Mouse (Mus musculus) spleen, adult 2 months (tissue): ENCODE results near the gene Zbtb9.

ENCODE experiments used
- CTCF ChIP-seq: fragments of 200-500 bp; IDR thresholded peaks from 2 replicates; pipeline ENCODE4 v1.5.1; 2011; ENCODE audit warnings: mild to moderate bottlenecking, inconsistent platforms; ENCODE audit not compliant: insufficient read depth, insufficient read length, insufficient replicate concordance; ENCODE audit errors: extremely low read depth
- POLR2A ChIP-seq: fragments of 200-500 bp; IDR thresholded peaks from 2 replicates; pipeline ENCODE4 v1.6.1; 2011; ENCODE audit warnings: low read depth, low read length, inconsistent platforms

DNA sequence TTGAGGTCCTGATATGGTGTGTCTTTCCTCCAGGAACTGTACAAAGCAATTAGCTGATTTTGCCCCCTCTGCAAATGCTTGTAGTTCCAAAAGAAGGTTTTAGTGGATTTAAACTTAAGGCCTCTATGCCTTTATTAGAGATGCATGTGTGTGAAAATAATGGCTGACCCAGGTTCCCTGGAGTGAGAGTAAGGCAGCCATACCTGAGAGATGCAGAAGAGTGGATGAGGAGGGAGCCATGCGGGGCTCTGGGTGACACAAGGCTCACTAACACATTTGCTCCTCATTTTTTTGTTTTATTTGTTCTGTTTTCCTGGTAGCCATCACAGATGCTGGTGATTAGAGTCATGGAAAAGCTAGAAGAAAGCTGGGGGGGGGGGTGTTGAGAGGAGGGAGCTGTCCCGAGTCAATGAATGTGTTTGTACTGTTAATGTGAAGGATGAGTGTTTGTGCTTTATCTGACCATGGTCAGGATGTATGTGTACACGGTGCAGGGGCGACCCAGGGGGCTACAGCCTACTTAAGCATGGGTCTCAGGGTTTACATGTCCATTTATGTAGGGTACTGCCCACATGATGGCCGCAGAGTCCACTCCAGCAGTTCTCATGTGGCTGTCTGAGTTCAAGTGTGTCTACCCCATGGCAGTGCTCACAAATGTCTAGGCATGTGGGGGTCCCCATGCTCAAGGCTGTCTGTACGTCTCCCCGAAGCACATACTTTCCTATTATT, 22.2 kb upstream of the Zbtb9 start:
- no peak for TF ChIP-seq POLR2A
- TF ChIP-seq CTCF: no peak
